Mouse (Mus musculus): ENCODE results near the gene Ankrd40. TPM values are rescaled to one million over a fixed set of nuclear protein-coding genes. Genes with fewer than 3 reads are reported as not detected.

The Ankrd40 gene
- total RNA-seq (2022), result 100 to 1,000 TPM; 116 to 122 (median 119) TPM

DNA sequence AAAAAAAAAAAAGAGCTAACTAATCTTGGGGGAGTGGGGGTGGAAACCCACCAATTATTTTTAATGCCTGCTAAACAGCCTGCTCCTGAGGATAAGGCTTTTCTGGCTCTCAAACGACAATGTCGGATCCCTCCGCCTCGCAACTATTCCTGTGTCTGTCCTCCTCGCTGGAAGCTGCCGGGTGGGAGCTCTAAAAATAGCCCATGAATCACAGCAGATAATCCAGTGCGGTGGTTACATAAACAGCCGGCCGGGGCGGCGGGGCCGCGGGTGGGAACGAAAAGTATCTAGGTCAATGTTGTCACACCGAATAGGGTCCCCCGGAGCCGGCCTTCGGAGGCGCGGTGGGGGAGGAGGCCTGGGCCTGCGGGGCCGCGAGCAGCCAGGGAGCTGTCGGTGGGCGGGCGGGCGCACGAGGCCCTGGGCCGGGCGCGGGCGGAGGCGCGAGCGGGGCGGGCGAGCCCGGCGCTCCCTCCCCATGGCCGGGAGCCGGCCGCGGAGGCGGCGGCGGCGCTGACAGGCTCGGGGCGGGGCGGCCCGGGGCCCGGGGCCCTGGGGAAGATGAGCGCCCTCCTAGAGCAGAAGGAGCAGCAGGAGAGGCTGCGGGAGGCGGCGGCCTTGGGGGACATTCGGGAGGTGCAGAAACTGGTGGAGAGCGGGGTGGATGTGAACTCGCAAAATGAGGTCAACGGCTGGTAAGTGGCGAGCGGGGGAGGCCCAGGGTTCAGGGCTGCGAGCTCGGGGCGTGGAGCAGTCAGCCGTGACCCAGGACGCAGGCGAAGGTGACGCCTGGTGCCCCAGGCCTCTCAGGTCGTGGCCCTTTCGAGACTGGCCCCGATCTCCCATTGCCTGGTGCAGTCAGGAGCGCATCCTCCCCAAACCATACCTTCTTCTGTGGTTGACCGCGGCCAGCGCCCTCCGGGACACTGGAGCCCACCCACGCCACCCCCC is at the start of gene Ankrd40:
Gene Ankrd40 (plus strand): TSS at position 309 of the 951 bp plus-strand sequence.
- peak; percentile 97 to 98 for DNase-seq (ENCODE audit: low spot score in 2 of 2)

- no peak for DNase-seq (ENCODE audit: low spot score in 2 of 2)
These were observed 46.3 kb upstream of the Ankrd40 start, which contains the start of gene Gm21885 for GRCm38 (mm10) chr11:94281199-94282181. Gene Gm21885 (plus strand): TSS chr11:94281873.

- no peak for DNase-seq (ENCODE audit: low spot score in 2 of 2)
These were observed 45.5 kb upstream of the Ankrd40 start for GRCm38 (mm10) chr11:94282291-94282690.

GRCm38 (mm10) chr11:94283536-94284099 is 44.2 kb upstream of the Ankrd40 start:
- DNase-seq (ENCODE audit: low spot score in 2 of 2), result no peak

DNA sequence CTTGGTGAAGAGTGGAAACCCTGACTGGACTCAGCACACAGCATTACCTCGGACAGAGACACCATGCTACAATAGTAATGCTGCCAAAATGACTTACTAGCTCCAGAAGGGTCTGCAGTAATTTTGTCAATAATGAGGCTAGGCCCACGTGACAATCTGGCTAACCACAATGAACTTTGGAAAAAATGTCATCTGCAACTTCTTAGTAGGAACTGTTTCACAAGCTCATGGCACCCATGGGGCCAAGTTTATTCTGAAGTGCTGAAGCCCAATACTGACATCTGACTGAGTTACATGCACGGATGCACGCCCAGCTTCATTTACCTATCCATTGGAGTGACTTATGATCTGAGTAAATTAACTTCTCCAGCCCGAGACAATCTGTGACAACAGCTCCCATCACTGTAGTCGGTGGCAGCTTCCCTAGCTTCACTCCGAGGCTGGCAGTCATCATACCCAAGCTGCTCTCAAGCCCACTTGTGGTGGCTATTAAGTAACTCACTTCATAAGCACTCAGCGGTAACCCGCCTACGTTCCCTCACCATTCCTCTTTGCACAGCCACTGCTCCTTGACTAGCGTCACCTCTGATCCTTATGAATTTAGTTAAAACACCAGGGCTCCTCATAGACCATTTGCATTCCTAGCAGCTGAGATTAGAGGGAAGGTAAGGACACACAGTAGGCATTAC is 41.8 kb upstream of the Ankrd40 start:
- no peak for DNase-seq (ENCODE audit: low spot score in 2 of 2)

DNA sequence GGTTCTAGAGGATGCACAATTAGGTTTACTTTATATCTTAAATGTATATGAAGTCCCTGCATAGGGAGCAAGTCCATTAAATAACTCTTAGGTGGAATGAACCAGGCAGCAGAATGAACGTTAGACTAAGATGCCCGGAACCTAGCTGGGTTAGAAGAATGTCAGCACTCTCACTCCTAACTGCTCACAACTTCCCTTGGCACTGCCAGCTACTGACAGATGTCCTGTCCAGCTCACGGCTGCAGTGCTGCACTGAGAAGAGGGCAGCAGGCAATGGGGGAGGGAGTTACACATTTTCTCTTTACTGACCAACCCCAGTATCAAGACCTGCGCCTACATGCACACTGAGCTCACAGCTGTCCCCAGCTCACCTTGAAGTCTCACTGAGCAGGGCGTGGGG is 40.7 kb upstream of the Ankrd40 start:
- DNase-seq (ENCODE audit: low spot score in 2 of 2), result no peak

- no peak for DNase-seq (ENCODE audit: low spot score in 2 of 2)
These were observed 37.6 kb upstream of the Ankrd40 start for GRCm38 (mm10) chr11:94290062-94290740.

GRCm38 (mm10) chr11:94294996-94295845 is 32.6 kb upstream of the Ankrd40 start:
- DNase-seq (ENCODE audit: low spot score in 2 of 2), result no peak

- DNase-seq (ENCODE audit: low spot score in 2 of 2), result no peak
These were observed 15.1 kb upstream of the Ankrd40 start for GRCm38 (mm10) chr11:94312733-94313132.

- no peak for DNase-seq (ENCODE audit: low spot score in 2 of 2)
These were observed 13.6 kb upstream of the Ankrd40 start for GRCm38 (mm10) chr11:94314098-94314652.

GRCm38 (mm10) chr11:94315308-94315707 is 12.5 kb upstream of the Ankrd40 start:
- DNase-seq (ENCODE audit: low spot score in 2 of 2), result no peak

DNA sequence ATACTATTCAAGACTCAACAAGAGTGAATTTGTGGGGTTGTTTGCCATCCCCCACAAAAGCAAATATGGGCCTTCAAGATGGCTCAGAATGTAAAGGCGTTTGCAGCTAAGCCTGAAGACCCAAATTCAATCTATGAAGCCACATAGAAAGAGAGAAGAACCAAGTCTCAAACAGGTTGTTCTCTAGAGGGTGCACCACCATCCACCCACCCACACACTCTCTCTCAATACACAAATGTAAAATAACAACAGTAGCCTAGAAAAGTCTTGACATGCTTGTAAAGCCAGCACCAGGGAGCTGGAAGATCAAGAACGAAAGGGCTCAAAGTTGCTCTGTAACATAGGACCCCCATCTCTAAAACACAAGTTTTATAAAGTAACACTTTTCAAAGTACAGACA is 11.3 kb upstream of the Ankrd40 start:
- DNase-seq (ENCODE audit: low spot score in 2 of 2), result no peak

DNA sequence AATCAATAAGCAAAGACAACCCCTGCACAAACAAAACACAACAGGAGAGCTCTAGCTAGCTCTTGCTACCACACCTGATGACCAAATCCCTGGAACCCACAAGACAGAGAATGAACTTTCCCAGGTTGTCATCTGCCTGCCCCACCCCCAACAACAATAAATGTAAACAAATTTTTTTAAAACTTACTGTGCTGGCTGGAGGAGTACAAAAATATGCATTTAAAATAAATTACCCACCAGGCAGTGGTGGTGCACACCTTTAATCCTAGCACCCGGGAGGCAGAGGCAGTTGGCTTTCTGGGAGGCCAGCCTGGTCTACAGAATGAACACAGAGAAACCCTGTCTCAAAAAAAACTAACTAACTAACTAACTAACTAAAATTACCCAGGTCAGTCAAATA is 10.8 kb upstream of the Ankrd40 start:
- no peak for DNase-seq (ENCODE audit: low spot score in 2 of 2)

DNA sequence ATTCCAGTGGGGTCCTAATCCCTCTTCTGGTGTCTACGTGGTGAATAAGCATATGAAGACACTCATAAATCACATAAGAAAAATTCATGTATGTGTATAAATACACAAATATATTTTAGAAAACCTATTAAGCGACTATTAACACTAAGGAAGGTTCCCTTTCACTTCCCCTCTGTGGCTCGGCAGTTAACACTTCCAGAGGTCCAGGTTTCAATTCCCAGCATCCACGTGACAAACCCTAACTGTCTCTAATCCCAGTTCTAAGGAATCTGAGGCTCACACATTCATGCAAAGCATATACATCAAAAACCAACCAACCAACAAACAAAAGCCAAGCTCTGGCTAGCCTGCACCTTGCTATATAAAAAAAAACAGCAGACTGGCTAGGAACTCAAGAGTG is 10.3 kb upstream of the Ankrd40 start:
- DNase-seq (ENCODE audit: low spot score in 2 of 2), result no peak

- no peak for DNase-seq (ENCODE audit: low spot score in 2 of 2)
These were observed 9.7 kb upstream of the Ankrd40 start for GRCm38 (mm10) chr11:94318056-94318455.

- DNase-seq (ENCODE audit: low spot score in 2 of 2), result no peak
These were observed 6.6 kb upstream of the Ankrd40 start for GRCm38 (mm10) chr11:94320969-94321930.

DNA sequence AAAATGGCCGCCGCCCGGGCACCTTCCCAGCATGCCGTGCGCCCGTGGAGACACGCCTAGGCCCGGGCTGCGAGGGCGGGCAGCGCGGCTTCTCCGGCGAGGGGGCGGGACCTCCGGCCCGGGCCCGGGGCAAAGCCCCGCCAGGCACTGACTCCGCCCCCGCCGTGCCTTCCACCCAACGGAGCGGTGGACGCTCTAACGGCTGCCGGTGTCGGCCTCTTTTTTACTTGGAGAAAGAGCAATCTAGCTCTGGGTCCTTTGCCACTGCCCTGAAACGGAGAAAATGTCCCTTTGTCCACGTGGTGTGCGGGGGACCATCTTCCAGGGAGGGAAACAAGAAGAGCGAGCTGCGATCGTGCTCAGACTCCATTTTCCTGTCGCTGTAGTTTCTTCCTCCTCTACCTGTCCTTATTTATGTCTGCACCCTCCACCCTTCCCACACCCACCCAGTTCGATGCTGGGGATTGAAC is 5.8 kb upstream of the Ankrd40 start, which contains the start of gene Luc7l3:
Gene Luc7l3 (minus strand): TSS at position 58 of the 470 bp plus-strand sequence.
- peak; percentile 85 to 92 for DNase-seq (ENCODE audit: low spot score in 2 of 2)

GRCm38 (mm10) chr11:94322636-94323035 is 5.2 kb upstream of the Ankrd40 start:
- DNase-seq (ENCODE audit: low spot score in 2 of 2), result no peak
